Mouse (Mus musculus) stomach, embryonic 16.5 days (tissue): ENCODE measurements at regions not wholly inside any gene's neighbourhood (a gene's known extent, or its start where the extent isn't known, plus 50 kb on each side); places are given as distances from the start of the nearest gene placed in this dataset.
A peak's percentile ranks its signal among the peaks of the same experiment; 100 is the strongest.

ENCODE experiments used
- ATAC-seq: fragments of 200-750 bp; cut with Nextera tagmentation; 2 replicates; pipeline ENCODE4 v1.8.0; 2017; ENCODE audit warnings: moderate number of reproducible peaks, moderate TSS enrichment; ENCODE audit not compliant: insufficient read depth, low FRiP score
- H3K27ac ChIP-seq: fragments of 300-500 bp; sonication (generic); 2 replicates; pipeline ENCODE4 v1.5.1; 2014; ENCODE audit warnings: low read length
- H3K27me3 ChIP-seq: fragments of 300-500 bp; sonication (generic); 2 replicates; pipeline ENCODE4 v1.6.1; 2014; ENCODE audit warnings: low read length, control low read depth, mixed read lengths; ENCODE audit not compliant: control insufficient read depth, insufficient read depth
- H3K36me3 ChIP-seq: fragments of 300-500 bp; sonication (generic); 2 replicates; pipeline ENCODE4 v1.6.1; 2014; ENCODE audit warnings: low read length; ENCODE audit not compliant: control insufficient read depth, insufficient read depth
- H3K4me1 ChIP-seq: fragments of 300-500 bp; sonication (generic); 2 replicates; pipeline ENCODE4 v1.6.1; 2014; ENCODE audit warnings: low read length, control low read depth, mixed read lengths; ENCODE audit not compliant: control insufficient read depth, insufficient read depth
- H3K4me2 ChIP-seq: fragments of 300-500 bp; sonication (generic); 2 replicates; pipeline ENCODE4 v1.6.1; 2014; ENCODE audit warnings: low read depth, low read length, mixed read lengths
- H3K4me3 ChIP-seq: fragments of 300-500 bp; sonication (generic); replicated peaks from 2 replicates; pipeline ENCODE4 v1.5.1; 2014; ENCODE audit warnings: mild to moderate bottlenecking, low read length
- H3K9ac ChIP-seq: fragments of 300-500 bp; sonication (generic); 2 replicates; pipeline ENCODE4 v1.6.1; 2014; ENCODE audit warnings: low read length
- H3K9me3 ChIP-seq: fragments of 300-500 bp; sonication (generic); replicated peaks from 2 replicates; pipeline ENCODE4 v1.6.1; 2016; ENCODE audit warnings: low read length, control low read depth; ENCODE audit not compliant: control insufficient read depth
- WGBS: fragments of 180-500 bp; shearing (Covaris S2); extraction: QIAGEN DNeasy Blood & Tissue Kit; methylation state at CpG from one replicate; pipeline ENCODE4 v1.1.7; 2014; 5-methylcytosine and 5-hydroxymethylcytosine counted together

DNA sequence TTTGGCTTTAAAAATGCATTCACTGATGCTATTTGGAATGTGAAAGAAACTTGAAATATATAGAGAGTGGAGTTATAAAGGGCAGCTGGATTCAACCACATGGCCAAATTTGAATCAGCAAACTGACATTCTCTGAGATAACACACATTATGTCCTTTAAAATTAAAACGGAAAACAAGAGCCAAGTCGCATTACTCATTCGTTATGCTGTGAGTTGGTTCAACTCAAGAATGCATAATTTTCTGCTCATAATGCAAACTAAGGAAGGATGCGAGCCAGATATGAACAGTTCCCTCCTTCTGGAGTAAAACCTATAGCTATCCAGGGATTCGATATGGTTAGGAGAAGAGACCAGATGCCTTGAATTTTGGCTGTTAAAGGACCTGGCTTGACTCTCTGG is 239.8 kb upstream of the G2e3 start:
- no peak overlapping the region for H3K27ac ChIP-seq
- no peak overlapping the region for H3K4me3 ChIP-seq
- H3K4me1 ChIP-seq, result peaks cover 10% of the 10 kb centered on the region
- H3K9me3 ChIP-seq, result no peaks in the 10 kb centered on the region
- H3K36me3 ChIP-seq, result no peaks in the 10 kb centered on the region
- WGBS, result 66% methylated on average over 5 of the region's 5 CpGs
- no peaks in the 10 kb centered on the region for H3K27me3 ChIP-seq
- no peak overlapping the region for H3K4me2 ChIP-seq
- no peak for ATAC-seq
- H3K9ac ChIP-seq, result no peak overlapping the region

DNA sequence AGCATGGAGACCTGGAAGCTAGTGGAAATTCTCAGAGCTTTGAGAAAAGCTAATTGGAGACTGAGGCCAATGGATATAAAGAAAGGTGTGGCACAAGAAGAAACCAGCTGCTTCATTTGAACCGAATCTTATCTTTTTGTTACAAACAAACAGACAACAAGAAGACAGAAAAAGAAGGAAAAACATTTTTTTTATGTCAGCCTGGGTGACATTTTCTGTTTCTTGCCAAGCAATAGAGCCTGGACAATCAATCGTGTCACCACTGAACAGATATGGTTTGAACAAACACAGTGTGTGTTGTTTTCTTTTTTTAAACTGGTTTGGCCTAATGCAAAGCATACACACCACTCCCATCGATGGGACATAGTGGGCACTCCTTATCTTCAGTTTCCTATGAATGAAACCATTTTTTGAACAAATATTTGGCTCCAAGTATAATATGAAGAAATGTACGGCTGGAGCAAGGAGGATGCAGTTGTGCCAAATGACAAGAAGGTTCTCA is 244.3 kb upstream of the G2e3 start:
- Histone ChIP-seq H3K27me3 (no peaks in the 10 kb centered on the region), H3K9me3 (no peaks in the 10 kb centered on the region), H3K27ac (no peak overlapping the region), H3K4me1 (no peaks in the 10 kb centered on the region; the same call in 1 of the 2 replicates), H3K36me3 (no peaks in the 10 kb centered on the region), H3K4me2 (no peak overlapping the region), H3K9ac (no peak overlapping the region), H3K4me3 (no peak overlapping the region)
- WGBS, result 55% methylated on average over 4 of the region's 4 CpGs
- ATAC-seq, result no peak

DNA sequence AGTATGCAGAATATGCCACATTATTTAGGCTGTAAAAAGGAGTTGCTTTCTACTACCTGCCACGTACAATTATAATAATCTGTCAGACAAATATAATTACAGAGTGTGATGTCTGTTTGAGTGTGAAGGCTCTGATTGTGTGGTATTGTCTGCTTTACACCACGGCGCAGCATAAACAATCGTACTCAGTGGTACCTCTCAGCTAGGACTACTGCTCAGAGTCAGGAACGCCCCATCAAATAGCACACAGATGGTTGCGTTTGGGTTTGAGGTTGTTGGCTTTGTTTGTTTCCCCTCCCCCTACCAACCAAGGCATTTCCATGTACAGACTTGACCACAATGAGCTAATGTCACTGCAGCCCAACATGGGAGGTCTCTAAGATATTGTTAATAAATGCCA is 246.2 kb upstream of the G2e3 start:
- WGBS, result 73% methylated on average over 6 of the region's 6 CpGs
- H3K4me2 ChIP-seq, result no peak overlapping the region
- H3K9me3 ChIP-seq, result no peaks in the 10 kb centered on the region
- H3K36me3 ChIP-seq, result no peaks in the 10 kb centered on the region
- peak overlapping the region; percentile 33; the same call in 1 of the 2 replicates for H3K27ac ChIP-seq
- H3K4me1 ChIP-seq, result no peaks in the 10 kb centered on the region; the same call in 1 of the 2 replicates
- no peak overlapping the region for H3K9ac ChIP-seq
- ATAC-seq, result no peak
- H3K27me3 ChIP-seq, result no peaks in the 10 kb centered on the region
- no peak overlapping the region for H3K4me3 ChIP-seq

DNA sequence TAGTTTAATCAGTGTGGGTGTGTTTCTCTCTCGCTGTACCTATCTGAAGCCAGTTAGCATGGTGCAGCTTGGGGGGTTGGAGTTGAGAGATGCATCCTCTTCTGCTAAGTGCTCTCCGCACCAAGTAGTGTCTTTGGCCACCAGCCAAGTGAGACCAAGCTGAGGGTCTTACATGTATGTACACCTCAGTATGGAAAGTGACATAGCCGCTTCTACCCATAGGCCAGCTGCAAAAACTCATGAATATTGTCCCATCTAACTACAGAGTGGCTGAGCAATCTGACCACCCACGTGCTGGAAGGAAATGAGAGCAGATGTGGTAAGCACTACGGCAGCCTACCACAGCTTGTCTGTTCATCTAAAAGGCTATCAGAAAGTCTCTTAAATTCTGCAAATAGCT is 247.0 kb upstream of the G2e3 start:
- WGBS, result 59% methylated on average over 5 of the region's 5 CpGs
- peak; percentile 62; the same call in 1 of the 2 replicates for ATAC-seq
- peak overlapping the region; percentile 52; the same call in 1 of the 2 replicates for H3K27ac ChIP-seq

GRCm38 (mm10) chr12:51095974-51096373 is 251.9 kb upstream of the G2e3 start:
- 68% methylated on average over 4 of the region's 4 CpGs for WGBS
- no peak overlapping the region for H3K4me2 ChIP-seq
- H3K9me3 ChIP-seq, result no peaks in the 10 kb centered on the region
- no peaks in the 10 kb centered on the region for H3K4me1 ChIP-seq
- no peak for ATAC-seq
- H3K36me3 ChIP-seq, result no peaks in the 10 kb centered on the region
- no peaks in the 10 kb centered on the region for H3K27me3 ChIP-seq
- H3K27ac ChIP-seq, result no peak overlapping the region
- H3K9ac ChIP-seq, result no peak overlapping the region
- no peak overlapping the region for H3K4me3 ChIP-seq

More for the DNA sequence above, 247.0 kb upstream of the G2e3 start:
- H3K9ac ChIP-seq, result no peak overlapping the region
- no peak overlapping the region for H3K4me2 ChIP-seq
- H3K9me3 ChIP-seq, result no peaks in the 10 kb centered on the region
- no peaks in the 10 kb centered on the region for H3K27me3 ChIP-seq
- no peaks in the 10 kb centered on the region; the same call in 1 of the 2 replicates for H3K4me1 ChIP-seq
- H3K4me3 ChIP-seq, result no peak overlapping the region
- no peaks in the 10 kb centered on the region for H3K36me3 ChIP-seq

- 64% methylated on average over 7 of the region's 7 CpGs for WGBS
- no peak overlapping the region for H3K4me2 ChIP-seq
- 0 out of 2 replicates have a peak, but pooled peaks cover 6% of the 10 kb centered on the region for H3K4me1 ChIP-seq
- no peak overlapping the region for H3K27ac ChIP-seq
- H3K36me3 ChIP-seq, result no peaks in the 10 kb centered on the region
- H3K27me3 ChIP-seq, result no peaks in the 10 kb centered on the region
- no peak overlapping the region for H3K4me3 ChIP-seq
- H3K9ac ChIP-seq, result no peak overlapping the region
- no peaks in the 10 kb centered on the region for H3K9me3 ChIP-seq
- no peak for ATAC-seq
Observed at GRCm38 (mm10) chr12:51089324-51089723, 258.5 kb upstream of the G2e3 start.

DNA sequence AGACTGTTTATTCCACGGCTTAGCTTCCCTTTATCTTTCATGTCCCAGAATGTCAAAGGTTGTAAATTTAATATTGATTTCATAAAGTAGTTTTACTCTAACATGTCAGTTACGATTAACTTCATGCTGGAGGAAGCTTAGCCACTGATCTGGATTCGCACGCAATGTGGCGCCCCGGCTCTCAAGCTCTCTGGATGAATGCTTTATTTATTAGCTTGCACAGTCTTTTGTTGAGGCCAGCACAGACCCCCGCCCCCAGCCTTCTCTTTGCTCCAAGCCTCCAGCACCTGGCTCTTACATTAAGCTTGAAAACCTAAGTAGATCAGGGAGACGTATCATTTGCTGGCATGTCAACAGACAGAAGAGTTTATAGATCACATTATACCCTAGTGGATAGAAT is 266.1 kb upstream of the G2e3 start:
- H3K4me2 ChIP-seq, result no peak overlapping the region
- H3K27ac ChIP-seq, result no peak overlapping the region
- WGBS, result 37% methylated on average over 8 of the region's 8 CpGs
- no peak overlapping the region for H3K9ac ChIP-seq
- H3K36me3 ChIP-seq, result no peaks in the 10 kb centered on the region
- ATAC-seq, result no peak
- no peaks in the 10 kb centered on the region for H3K4me1 ChIP-seq
- H3K9me3 ChIP-seq, result no peaks in the 10 kb centered on the region
- H3K4me3 ChIP-seq, result no peak overlapping the region
- H3K27me3 ChIP-seq, result no peaks in the 10 kb centered on the region

DNA sequence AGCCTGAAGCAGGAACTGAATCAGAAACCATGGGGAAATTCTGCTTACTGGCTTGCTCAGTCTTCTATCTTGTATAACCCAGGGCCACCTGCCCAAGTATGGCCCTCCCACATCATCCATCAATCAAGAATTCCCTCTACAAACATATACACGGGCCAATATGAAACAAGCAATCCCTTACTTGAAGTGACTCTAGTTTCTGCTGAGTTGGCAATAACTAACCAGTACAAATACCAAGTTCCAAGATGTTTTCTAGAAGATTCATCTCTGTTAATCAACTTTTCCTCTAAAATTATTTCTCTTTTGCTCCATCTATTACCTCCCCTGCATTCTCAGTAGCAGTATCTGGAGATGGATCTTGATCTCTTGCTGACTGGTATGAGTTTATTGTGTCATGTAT is 274.4 kb upstream of the G2e3 start:
- Histone ChIP-seq H3K9me3 (no peaks in the 10 kb centered on the region), H3K36me3 (no peaks in the 10 kb centered on the region), H3K9ac (no peak overlapping the region), H3K4me2 (no peak overlapping the region), H3K27me3 (no peaks in the 10 kb centered on the region), H3K4me3 (no peak overlapping the region), H3K27ac (no peak overlapping the region), H3K4me1 (no peaks in the 10 kb centered on the region)
- no peak for ATAC-seq
- WGBS, result 29% methylated on average over 1 of the region's 1 CpGs

DNA sequence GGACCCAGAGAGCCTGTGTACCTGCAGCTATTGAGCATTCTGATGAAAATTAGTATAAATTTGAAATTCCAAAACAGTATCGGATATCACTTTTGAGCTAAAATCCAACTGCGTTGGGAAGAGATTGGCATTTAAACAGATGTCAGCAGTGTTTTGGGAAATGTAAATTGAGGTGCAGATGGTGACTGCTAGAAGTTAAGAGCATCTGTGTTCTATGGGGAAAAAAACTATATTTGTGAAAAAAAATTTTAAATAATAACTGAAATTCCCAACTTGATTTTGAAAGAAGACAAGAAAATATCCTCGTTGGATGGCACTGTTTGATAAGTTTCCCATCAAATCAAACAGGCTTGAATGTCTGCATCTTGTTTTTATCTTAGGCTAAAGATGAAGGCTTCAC is 286.9 kb upstream of the G2e3 start:
- Histone ChIP-seq H3K4me2 (no peak overlapping the region), H3K27ac (no peak overlapping the region), H3K36me3 (no peaks in the 10 kb centered on the region), H3K9ac (no peak overlapping the region), H3K27me3 (no peaks in the 10 kb centered on the region), H3K4me3 (no peak overlapping the region), H3K4me1 (no peaks in the 10 kb centered on the region), H3K9me3 (no peaks in the 10 kb centered on the region)
- no peak for ATAC-seq
- 86% methylated on average over 3 of the region's 3 CpGs for WGBS
